Mouse (Mus musculus) left cerebral cortex, postnatal 36 days (tissue): ENCODE data around the gene Safb2. TPM values are rescaled to one million over a fixed set of nuclear protein-coding genes. Genes with fewer than 3 reads are reported as not detected.

ENCODE experiments used
- DNase-seq, 2 experiments: peaks; one replicate each; pipeline ENCODE4 v3.0.0; 2021 to 2022; ENCODE audit warnings: low spot score in 2 of 2, mixed read lengths in 1 of 2
- intact Hi-C: fragments of 180-260 bp; cut with DNase I; formaldehyde crosslinking; loops from one replicate; pipeline ENCODE4 v1.15.1; 2025
- total RNA-seq, 2 experiments: library from RNA; stranded (reverse); gene quantifications; 2 replicates each; pipeline ENCODE4 v1.2.3; 2021

Gene Safb2
- total RNA-seq, 2 experiments from 2014 or later = 73.4 to 145 TPM

DNA sequence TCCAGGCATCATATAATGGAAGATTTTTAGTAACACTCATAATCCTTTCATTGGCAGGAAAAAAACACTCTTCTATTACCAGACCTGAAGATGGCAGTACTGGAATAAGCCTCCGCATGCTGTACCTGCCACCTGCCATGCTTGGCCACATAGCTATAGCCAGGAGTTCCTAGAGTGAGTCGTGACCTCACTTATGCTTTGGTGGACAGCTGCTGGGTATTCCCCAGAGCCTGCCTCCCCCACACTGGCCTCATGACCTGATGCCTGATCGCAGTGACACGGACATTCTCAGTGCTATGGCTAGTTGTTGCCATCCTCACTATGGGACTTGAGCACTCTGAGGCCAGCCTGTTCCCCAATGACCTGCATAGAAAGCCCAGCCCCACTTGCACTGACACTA is 14.1 kb downstream of the Safb2 start:
- intact Hi-C loops = no loop called here
- no peak for DNase-seq

DNA sequence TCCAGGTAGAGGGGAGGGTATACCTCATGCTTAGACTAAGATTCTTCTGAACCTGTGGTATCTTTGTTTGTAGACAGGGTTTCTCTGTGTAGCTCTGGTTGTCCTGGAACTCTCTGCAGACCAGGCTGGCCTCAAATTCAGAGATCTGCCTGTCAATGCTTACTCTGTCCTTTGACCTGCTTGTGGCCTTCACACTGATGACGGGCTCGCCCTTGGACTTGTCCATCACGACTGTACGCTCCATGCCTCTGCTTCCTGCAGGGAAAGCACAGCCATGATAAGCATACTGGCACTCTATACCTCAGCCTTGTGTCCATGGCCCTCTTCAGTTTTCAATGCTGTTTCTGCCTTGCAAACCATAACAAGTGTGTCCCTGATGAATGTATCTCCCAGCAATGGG is 17.0 kb downstream of the Safb2 start:
- intact Hi-C loops = no loop called here
- DNase-seq = no peak

DNA sequence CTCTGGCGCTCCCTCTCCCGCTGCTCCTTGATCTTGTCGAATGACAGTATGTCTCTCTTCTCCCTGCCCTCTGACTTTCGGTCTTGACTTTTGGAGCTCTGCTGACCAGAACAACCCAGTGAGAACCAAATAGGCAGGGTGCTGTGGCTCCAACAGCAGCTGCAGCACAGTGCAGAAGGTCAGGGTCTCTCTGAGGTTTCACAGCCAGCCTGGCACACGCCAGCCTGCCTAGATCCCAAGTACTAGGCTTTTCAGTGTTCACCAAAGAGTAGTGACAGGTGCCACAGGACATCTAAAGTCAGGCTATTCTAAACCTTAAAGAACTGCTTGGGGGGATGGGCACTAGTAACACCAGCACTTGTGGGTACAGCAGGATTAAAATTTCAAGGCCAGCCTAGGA is 17.5 kb downstream of the Safb2 start:
- no peak for DNase-seq
- intact Hi-C loops = no loop called here

DNA sequence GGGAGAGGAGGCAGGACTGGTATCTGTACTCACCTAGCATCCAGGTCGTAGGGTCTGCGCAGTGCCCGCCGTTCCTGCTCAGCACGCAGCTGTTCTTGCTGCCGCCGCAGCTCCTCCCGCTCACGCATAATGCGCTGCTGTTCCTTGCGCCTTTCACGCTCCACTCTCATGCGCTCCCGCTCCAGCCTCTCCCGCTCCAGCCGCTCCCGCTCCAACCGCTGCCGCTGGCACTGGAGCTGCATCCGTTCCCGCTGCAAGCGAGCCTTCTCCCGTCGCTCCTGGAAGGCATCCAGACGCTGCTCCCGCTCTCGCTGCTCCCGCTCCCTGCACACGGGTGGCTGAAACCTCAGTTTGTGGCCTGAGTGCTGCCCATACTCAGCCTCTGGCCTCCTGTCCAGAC is 18.1 kb downstream of the Safb2 start:
- intact Hi-C loops = no loop called here

DNA sequence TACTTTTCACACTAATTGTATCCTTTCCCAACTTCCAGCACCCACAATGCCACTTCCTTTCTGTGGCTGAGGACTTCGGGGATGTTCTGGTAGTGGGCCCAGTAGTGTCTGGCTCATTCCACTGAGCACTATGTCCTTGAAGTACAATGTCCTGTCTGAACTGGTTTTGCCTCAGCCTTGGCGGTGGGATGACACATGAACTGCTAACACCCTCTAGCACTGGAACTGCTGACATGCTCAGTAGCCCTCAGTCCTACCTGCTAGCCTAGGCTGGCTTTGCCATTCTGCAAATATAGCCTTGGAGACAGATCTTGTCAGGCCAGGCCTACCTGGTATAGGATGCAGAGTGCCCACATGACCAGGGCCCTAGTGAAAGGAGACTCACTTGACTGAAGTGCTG is 22.5 kb downstream of the Safb2 start:
- DNase-seq = no peak
- intact Hi-C loops = no loop called here

More for the DNA sequence above, 18.1 kb downstream of the Safb2 start:
- DNase-seq = no peak

DNA sequence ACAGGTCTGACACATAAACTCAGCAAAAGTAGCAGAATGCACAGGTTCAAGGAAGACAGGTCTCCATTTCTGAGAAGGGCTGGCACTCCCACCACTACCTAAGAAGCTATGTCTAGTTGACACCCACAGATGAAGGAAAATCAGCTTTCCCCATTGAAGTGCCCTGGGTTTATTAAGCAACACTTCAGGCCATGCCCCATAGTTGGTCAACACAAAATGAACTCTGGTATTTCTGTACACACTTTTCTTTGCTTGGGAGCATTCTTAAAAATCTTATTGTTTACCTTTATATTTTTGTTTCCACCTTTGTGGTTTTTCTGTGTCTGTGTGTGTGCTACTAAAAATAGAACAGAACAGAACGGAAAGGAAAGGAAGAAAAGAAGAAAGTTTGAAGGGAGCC is 24.3 kb downstream of the Safb2 start:
- DNase-seq = no peak
- intact Hi-C loops = no loop called here

DNA sequence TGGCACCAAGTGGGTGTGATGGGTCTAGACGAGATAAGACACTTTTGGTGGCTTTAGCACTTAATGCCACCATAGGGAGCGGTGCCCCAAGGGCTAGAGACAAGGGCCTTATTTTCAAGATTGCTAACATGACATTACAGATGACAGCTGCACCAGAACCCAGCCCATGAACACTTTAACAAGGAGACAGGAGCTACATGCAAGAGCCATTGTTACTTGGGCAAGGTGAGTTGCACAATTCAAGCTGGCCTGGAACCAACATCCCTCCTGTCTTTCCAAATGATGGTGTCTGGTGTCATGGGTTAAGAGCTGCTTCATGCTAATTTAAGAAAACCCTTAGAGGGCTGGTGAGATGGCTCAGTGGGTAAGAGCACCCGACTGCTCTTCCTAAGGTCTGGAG is 25.0 kb downstream of the Safb2 start:
- intact Hi-C loops = loop anchor here (2.0 to 5.0 kb wide), 3 partner anchors 132 to 203 kb away; no protein-coding TSS in a partner anchor
- DNase-seq = no peak

DNA sequence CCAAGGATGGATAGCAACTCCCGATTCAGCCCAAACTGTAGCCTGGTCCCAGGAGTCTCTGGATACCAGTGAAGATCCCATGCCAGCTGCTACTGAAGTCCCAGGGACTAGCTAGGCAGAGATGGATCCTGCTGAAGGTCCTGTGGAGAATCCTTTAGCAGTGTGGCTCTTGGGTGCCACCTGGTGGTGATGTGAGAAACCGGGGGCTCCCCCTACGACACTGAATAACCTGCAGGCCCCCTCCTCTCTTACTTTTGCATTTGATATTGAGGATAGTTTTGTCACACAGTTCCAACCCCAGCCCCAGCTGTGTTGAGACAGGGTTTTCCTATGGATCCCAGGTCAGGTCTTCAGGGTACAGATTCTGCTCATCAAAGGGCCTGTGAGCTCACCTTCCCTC is 25.9 kb downstream of the Safb2 start:
- peak; percentile 59 for DNase-seq
- intact Hi-C loops = loop anchor here (2.0 to 5.0 kb wide), 3 partner anchors 131 to 202 kb away; no protein-coding TSS in a partner anchor

DNA sequence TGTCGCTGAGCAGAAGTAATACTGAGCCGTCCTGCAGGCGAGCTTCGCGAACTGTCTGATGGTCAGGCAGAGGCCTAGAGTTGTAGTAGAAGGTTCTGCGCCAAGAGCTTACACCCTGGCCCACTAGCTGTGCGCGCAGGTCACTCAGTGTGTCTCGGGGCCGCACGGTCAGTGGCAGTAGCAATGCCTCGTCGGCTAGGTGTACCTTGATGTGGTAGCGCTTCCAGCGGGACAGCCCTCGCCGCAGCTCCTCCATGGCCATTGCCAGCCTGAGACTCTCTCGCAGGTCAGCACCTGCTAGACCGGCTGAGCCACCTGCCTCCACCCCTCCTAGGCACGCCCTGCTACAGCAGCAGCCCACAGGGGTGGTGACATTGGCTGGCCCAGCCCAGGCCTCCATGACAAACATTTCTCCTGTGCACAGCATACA is 30.2 kb downstream of the Safb2 start, which contains the start of gene Gm20219:
Gene Gm20219 (minus strand): TSS at position 266 of the 430 bp plus-strand sequence.
- intact Hi-C loops = loop anchor here (5.0 kb wide), 1 partner anchor 67 kb away; no protein-coding TSS in a partner anchor
- DNase-seq = no peak

DNA sequence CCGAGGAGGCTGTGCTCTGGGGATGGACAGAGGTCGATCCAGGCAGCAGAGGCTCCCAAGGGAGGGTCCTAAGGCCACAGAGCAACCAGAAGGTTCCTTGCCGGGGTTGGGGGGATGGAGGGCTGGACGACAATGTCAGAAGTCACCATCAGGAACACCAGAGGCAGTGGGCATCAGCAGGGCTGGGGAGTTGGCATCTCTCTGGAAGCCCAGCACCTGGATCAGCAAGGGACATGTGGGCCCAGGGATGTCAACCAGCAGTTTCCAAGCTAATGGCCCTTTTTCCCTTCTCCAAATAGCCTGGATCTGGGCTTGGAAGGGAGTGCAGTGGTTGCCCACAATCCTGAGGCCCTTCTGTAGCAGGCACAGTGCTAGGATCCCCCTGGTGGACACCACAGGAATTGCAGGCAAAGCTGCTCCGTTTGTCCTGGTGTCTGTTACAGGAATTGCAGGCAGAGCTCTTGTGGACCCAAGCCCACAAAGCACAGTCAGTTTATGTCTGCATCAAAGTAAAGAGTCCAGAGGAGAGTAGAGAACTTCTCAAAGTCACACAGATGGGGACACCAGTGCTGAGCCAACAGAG is 31.5 kb downstream of the Safb2 start:
- peak; percentile 71 to 79 for DNase-seq
- intact Hi-C loops = loop anchor here (5.0 kb wide), 1 partner anchor 66 kb away; no protein-coding TSS in a partner anchor

DNA sequence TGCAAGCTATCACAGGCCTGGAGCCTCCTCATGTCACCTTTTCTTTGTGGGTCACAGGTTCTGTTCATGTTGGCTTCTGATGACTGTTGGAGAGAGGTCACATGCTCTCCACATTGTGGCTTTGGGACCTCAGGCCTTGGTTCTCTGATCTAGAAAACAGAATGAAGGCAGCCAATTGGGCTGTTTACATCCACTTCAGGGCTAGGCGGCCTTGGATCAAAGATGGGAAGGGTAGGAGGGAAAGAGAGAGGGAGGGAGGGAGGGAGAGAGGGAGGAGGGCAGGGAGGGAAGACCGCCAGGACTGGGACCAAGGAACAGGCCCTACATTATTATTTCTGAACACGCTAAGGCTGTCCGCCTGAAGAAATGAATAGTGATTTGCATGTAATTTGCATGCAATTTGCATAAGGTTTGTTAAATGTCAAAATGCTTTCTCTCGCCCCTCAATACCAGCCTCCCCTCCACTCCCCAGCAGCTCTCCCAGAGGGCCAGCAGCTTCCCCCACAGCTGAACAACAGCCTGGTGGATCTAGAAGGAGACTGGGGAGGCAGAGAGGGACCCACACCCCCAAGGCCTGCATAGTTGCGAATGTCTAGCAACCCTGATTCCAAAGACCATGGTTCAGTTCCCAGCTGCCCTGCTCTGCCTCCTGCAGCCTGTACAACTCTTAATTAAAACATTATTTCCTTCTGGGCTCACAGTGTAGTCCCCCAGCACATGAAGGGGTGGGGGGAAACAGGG is 32.4 kb downstream of the Safb2 start:
- intact Hi-C loops = loop anchor here (5.0 kb wide), 1 partner anchor 65 kb away; no protein-coding TSS in a partner anchor
- DNase-seq = peak in 1 of 2 experiments; percentile 5

DNA sequence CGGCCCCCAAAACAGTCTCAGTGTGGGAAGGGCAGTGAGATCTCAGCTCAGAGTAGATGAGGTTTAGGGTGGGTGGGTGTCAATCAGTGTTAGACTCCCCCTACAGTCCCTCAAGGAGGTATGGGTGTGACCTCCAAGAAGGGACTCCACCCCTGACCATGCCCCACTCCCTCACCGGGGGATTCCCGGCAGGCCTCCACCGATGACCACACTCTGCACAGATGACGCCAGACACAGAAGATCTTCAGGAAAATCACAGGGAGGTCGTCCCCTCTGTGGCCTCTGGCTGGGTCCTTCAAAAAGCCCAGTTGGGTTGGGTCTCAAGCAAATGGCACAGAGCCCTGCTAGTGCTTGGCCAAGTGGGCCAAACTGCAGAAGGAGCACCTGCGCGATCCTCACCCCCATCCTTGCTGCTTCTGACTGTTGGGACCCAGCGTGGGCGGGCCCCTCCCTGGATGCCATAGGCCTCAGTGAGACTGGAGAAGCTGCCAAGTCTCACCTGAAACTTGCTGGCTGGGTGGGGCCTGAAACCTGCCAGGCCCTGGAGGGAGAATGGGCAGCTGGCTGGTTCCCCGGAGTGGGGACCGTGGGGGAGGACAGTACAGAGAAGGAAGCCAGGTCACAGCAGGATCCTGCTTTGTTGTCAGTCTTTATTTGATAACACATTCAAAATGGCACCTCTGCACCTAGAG is 33.5 kb downstream of the Safb2 start:
- intact Hi-C loops = loop anchor here (5.0 kb wide), 1 partner anchor 64 kb away; no protein-coding TSS in a partner anchor
- DNase-seq = peak in 1 of 2 experiments; percentile 11

DNA sequence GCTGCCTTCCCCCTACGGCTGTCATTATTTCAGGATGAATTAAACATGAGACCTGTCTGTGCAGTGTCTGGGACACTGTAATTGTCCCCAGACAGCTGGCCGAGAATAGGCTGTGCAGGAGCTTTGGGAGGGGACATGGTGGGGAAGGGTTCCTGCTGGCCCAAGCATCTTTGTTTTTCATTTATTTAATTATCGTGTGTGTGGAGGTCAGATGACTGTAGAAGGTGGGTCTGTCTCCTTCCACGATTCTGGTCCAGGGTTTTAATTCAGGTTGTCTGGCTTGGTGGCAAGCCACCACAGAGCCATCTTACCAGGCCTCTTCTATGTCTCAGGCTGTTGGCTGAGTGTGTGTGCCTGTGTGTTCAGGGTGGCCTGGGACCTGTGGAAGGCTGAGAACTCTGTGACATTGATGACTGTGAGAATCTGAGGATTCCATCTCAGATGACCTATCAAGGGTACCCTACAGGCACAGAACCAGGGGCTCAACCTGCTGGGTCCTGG is 35.7 kb downstream of the Safb2 start:
- DNase-seq = no peak
- intact Hi-C loops = no loop called here

DNA sequence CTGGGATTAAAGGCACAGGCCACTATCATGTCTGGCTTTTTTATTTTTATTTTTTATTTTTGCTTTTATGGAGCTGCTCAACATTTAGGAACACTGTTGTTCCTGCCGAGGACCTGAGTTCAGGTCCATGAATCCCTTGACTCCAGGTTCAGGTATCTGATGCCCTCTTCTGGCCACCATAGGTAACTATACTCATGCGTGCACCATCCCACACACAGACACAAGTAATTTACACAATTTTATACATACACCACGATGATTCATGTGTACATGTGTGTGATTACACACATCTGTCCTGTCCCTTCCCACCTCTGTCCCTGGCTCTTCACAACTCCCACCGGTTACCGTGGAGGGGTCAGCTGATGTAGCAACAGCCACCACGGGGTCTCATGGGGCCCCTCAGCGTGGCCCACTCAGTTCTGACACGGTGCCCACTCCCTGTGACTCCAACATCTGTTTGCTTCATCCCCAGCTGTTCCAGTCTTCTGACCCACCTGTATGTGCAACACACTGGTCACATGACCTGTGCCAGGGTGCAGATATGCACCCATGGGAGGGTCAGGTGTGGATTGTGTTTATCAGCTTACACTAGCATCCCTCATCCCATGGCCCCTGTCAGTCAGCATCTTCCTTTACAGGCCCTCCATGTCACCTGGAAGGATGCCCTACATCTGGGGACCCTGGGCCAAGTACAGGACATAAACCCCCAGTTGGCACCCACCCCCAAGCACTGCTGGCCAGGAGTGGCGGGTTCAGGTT is 36.4 kb downstream of the Safb2 start:
- intact Hi-C loops = no loop called here
- peak in 1 of 2 experiments; percentile 3 for DNase-seq

DNA sequence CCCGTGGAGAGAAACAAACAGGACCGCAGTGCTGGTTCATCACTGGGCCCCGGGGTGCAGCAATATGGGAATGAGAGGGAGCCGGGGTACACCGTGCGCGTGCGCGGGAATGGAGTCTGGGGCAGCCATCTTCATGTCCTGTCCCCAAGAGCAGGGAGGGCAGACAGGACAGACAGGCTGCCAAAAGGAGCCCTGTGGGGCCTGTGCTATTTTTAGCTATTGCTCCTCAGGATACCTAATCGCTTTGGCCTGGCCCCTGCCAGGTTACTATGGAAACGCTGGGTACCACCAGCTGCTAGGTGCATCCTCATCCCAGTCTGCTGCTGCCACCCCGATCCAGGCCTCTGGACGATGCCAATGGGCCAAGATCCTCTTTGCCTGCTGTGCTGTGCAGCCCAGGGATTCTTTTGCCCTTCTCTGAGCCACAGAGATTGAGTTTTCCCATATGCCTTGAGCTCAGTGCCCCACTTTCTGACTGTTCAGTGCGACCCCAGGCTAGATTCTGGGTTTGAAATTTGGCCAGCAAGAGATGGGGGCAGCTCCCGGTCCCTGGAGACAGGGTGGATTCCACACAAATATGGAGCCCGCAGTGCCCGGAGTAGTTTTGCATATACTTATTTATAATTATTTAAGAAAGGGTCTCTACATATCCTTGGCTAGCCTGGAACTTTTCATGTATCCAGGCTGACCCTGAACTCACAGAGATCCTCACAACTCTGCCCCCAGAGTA is 37.1 kb downstream of the Safb2 start:
- peak in 1 of 2 experiments; percentile 5 for DNase-seq
- intact Hi-C loops = no loop called here

DNA sequence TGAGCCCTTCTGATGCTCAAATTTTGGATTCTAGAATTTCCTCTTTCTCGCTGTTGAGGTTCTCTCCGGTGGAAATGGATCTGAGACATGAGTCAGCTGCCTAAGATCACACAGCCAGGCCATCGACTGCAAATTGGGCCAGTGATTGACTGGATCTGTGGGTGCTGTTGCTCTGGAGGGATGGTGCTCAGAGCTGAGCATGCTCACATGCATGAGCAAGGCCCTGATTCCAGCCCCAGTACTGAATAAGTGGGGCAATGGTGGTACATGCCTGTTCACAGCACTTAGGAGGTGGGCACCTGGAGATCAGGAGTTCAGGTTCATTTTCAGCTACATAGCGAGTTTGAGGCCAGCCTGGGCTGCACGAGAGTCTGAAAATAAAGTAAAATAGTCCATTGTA is 37.8 kb downstream of the Safb2 start:
- DNase-seq = no peak
- intact Hi-C loops = no loop called here

DNA sequence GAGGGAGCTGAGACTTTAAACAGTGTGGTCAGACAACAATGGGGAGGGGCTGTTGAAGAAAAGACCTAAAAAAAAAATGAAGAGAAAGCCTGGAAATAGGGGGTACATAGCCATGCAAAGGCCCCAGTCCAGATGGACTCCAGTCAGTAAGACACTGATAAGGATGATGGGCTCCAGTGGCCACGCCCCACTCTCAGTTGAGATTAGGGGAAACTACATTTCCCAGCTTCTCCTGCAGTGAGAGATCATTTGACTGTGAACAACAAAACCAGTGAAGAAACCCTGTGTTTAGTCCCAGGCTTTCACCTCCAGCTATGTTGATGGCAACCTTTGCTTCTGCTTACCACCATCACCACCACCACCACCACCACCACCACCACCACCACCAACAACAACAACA is 38.4 kb downstream of the Safb2 start:
- no peak for DNase-seq
- intact Hi-C loops = no loop called here

DNA sequence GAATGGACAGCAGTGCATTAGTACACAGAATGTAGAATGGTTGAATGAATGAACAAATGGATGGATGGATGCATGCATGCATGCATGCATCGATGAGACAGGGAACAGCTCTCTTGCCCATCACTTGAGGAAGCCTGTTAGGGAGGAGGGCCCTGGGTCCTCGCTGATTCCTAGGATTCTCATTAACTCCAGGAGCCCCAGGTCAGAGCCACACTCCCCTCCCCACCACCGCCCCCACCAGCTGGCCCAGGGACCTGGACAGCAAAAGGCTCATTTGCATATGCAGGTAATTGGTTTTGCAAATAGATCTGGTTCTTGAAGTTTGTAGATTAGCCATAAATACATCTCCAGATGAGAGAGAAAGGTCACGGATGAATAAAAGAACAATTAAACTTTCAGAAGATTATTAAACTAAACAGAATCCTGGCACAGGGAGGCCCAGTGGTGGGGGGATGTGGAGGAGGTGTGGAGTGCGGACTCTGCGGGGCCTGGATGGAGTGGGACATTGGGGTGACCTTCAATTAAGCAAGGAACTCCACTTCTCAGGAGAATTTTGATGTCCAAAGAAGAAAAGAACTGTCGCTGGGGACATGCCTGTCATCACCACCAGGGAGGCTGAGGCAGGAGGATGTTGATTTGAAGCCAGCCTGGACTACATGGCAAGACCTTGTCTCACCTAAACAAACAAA is 39.5 kb downstream of the Safb2 start:
- DNase-seq = no peak
- intact Hi-C loops = loop anchor here (5.0 kb wide), 1 partner anchor 38 kb away; no protein-coding TSS in a partner anchor
